Mouse (Mus musculus) liver, embryonic 16.5 days (tissue): ENCODE measurements at regions not wholly inside any gene's neighbourhood (a gene's known extent, or its start where the extent isn't known, plus 50 kb on each side); places are given as distances from the start of the nearest gene placed in this dataset.
A peak's percentile ranks its signal among the peaks of the same experiment; 100 is the strongest.

Source experiments
- ATAC-seq: fragments of 200-750 bp; cut with Nextera tagmentation; 2 replicates; pipeline ENCODE4 v1.8.0; 2017; ENCODE audit warnings: low read depth, mild to moderate bottlenecking, moderate number of reproducible peaks, moderate library complexity
- H3K27ac ChIP-seq: fragments of 300-500 bp; sonication (generic); 2 replicates; pipeline ENCODE4 v1.5.1; 2014; ENCODE audit warnings: mild to moderate bottlenecking, low read length
- H3K27me3 ChIP-seq: fragments of 300-500 bp; sonication (generic); 2 replicates; pipeline ENCODE4 v1.6.1; 2014; ENCODE audit warnings: low read depth, low read length, mixed read lengths; ENCODE audit not compliant: control insufficient read depth, insufficient read depth
- H3K36me3 ChIP-seq: fragments of 300-500 bp; sonication (generic); 2 replicates; pipeline ENCODE4 v1.6.1; 2014; ENCODE audit warnings: mild to moderate bottlenecking; ENCODE audit not compliant: control insufficient read depth, insufficient read depth
- H3K4me1 ChIP-seq: fragments of 300-500 bp; sonication (generic); 2 replicates; pipeline ENCODE4 v1.6.1; 2014; ENCODE audit warnings: low read depth, low read length, mixed read lengths; ENCODE audit not compliant: control insufficient read depth
- H3K4me2 ChIP-seq: fragments of 300-500 bp; sonication (generic); 2 replicates; pipeline ENCODE4 v1.6.1; 2014; ENCODE audit warnings: low read depth, low read length, mixed read lengths
- H3K4me3 ChIP-seq: fragments of 300-500 bp; sonication (generic); 2 replicates; pipeline ENCODE4 v1.5.1; 2014; ENCODE audit warnings: low read depth, mild to moderate bottlenecking, low read length
- H3K9ac ChIP-seq: fragments of 300-500 bp; sonication (generic); 2 replicates; pipeline ENCODE4 v1.6.1; 2014; ENCODE audit warnings: low read depth, low read length
- H3K9me3 ChIP-seq: fragments of 300-500 bp; sonication (generic); replicated peaks from 2 replicates; pipeline ENCODE4 v1.6.1; 2016; ENCODE audit warnings: low read length; ENCODE audit not compliant: control insufficient read depth
- WGBS: fragments of 180-500 bp; shearing (Covaris S2); extraction: QIAGEN DNeasy Blood & Tissue Kit; methylation state at CpG from one replicate; pipeline ENCODE4 v1.1.7; 2014; ENCODE audit not compliant: insufficient replicate concordance; 5-methylcytosine and 5-hydroxymethylcytosine counted together

DNA sequence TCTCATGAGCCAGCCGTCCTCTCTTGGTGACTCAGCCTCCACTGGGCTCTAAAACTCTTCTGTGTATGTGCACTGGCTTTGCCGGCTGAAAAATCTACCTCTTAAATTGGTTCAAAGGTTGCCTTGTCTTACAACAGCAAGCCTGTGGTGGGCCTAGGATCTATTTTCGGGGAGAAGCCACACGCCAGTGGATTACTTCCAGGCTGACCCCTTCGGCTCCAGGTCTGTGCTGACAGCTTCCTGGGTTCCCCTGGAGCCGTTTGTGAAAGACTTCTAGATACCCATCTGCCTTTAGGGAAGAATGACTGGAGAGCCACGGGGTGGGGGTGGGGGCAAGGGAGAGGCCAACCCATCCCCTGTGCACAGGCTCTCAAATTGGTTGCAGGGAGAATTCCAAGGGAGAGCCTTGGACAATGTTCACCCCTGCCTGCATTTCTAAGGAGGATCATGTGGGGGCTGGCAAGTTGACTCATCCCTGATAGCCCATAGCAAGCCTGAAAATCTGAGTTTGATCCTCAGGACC lies 90.3 kb downstream of the Smim20 start:
- no peak overlapping the region for H3K9ac ChIP-seq
- 45% methylated on average over 7 of the region's 7 CpGs for WGBS

DNA sequence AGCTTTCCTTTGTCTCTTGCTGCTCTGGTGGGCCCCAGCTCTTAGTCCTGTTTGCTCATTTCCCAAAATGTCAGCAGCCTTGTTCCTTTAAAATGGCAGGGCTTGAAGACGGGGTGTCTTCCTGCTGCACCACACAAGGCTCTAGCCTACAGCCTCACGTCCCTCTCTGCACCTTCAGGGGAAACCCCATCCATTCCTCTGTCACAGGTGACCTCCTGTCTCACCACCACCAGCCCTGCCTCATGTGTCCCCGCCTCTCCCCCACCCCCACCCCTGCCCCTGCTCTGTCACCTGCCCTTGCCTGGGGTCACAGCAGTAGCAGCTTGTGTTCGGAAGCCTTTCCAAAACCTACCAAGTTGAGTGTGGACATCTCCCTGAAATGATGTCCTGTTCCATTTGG lies 91.3 kb downstream of the Smim20 start:
- no peak overlapping the region for H3K4me2 ChIP-seq
- no peaks in the 10 kb centered on the region for H3K36me3 ChIP-seq
- WGBS, result 42% methylated on average over 4 of the region's 4 CpGs
- no peak overlapping the region for H3K9ac ChIP-seq
- H3K27me3 ChIP-seq, result no peaks in the 10 kb centered on the region
- no peak overlapping the region for H3K4me3 ChIP-seq
- no peak for ATAC-seq
- no peaks in the 10 kb centered on the region for H3K9me3 ChIP-seq
- H3K4me1 ChIP-seq, result no peaks in the 10 kb centered on the region
- no peak overlapping the region for H3K27ac ChIP-seq

More for the DNA sequence above, 90.3 kb downstream of the Smim20 start:
- Histone ChIP-seq H3K4me3 (no peak overlapping the region), H3K9me3 (no peaks in the 10 kb centered on the region), H3K4me2 (no peak overlapping the region), H3K4me1 (no peaks in the 10 kb centered on the region), H3K27ac (no peak overlapping the region), H3K27me3 (no peaks in the 10 kb centered on the region), H3K36me3 (no peaks in the 10 kb centered on the region)
- no peak for ATAC-seq

DNA sequence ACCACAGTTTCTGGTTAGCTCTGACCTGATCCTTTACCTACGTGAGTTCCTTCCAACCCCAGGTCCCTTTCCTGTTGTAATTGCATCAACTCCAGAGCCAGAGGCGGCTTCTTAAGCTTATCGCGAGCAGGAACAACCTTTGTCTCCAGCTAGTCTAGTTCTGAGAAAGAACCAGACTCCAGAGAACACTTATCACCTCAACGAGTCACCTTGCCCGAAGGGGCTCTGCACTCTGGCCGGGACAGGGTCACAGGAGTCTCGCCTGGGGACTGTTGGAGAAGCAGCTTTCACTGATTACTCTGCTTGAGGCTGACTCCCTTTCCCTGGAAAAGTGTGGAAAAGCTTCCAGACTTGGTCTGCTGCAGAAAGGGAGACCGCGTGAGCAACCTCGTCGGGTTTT lies 93.0 kb downstream of the Smim20 start:
- H3K9me3 ChIP-seq, result no peaks in the 10 kb centered on the region
- H3K27me3 ChIP-seq, result no peaks in the 10 kb centered on the region

DNA sequence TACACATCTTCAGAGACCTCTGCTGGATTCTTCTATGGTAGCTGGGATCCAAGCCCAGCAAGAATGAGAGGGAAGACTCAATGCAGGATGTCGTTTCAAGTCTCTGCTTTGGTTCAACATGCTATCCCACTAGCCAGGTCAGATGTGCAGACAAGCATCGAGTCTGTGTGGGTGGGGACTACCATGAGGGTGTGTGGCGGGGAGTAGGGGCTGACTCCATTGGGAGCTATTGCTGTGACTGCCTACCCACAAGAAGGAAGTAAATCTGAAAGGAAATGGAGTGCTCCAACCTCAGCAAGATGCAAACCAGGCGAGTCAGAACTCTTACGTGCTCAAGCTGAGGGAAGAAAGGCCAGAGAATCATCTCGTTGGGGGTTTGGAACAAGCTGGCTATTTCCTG lies 94.4 kb downstream of the Smim20 start:
- Histone ChIP-seq H3K36me3 (no peaks in the 10 kb centered on the region), H3K27me3 (no peaks in the 10 kb centered on the region), H3K9me3 (no peaks in the 10 kb centered on the region), H3K27ac (no peak overlapping the region), H3K4me3 (no peak overlapping the region), H3K9ac (no peak overlapping the region), H3K4me1 (no peaks in the 10 kb centered on the region), H3K4me2 (no peak overlapping the region)
- WGBS, result 21% methylated on average over 6 of the region's 6 CpGs
- no peak for ATAC-seq

More for the DNA sequence above, 93.0 kb downstream of the Smim20 start:
- Histone ChIP-seq H3K36me3 (no peaks in the 10 kb centered on the region), H3K27ac (no peak overlapping the region), H3K4me1 (no peaks in the 10 kb centered on the region), H3K9ac (no peak overlapping the region), H3K4me2 (no peak overlapping the region), H3K4me3 (no peak overlapping the region)
- ATAC-seq, result no peak
- WGBS, result 73% methylated on average over 12 of the region's 12 CpGs

DNA sequence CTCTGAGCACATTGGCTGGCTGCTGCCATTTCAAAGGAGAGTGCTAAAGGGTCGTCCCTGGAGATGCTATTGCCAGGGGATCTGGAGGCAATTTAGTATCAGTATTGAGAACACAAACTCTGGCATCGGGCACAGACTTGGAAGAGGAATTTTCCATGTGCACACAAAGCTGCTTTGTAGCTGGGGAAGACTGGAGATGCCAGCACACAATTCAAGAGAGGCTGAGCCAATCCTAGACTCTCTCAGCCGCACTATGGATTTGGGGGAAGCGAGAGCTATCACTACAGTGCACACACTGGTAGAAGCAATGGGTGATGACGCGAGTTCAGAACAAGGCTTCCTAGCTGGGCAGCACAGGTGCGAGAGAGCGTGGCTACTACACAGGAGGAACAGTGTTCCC lies 97.0 kb downstream of the Smim20 start:
- Histone ChIP-seq H3K27me3 (no peaks in the 10 kb centered on the region), H3K36me3 (no peaks in the 10 kb centered on the region), H3K27ac (no peak overlapping the region), H3K9ac (no peak overlapping the region), H3K9me3 (no peaks in the 10 kb centered on the region), H3K4me1 (no peaks in the 10 kb centered on the region), H3K4me2 (no peak overlapping the region), H3K4me3 (no peak overlapping the region)
- 63% methylated on average over 8 of the region's 8 CpGs for WGBS
- ATAC-seq, result no peak

DNA sequence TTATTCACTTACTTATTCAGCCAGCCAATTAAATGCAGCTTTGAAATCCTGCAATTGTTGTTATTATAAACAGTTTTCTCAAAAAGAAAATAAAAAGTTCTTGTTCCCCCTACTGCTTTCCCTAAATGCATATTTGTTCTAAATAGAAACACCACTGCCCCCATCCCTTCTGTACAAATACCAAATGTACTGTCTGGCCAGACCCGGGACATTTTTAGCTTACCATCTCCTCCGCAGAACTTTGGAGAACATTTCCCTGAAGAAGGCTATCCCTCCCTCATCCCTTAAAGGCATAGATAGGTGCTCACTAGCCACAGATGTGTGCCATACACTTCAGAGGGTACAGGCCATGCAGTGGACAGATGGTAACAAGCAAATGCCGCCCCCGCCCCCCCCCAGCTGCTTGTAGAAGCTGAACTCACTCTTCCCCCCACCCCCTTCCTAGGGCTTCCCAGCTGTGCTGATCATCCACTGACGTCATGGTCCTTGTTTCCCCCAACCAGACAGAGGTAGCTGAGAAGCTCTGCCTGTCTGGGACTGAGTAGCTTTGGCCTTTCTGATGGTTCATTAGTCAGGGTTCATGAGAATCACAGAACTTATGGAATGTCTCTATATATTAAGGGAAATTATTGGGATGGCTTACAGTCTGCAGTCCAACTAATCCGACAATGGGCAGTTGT lies 98.9 kb upstream of the Rbpj start:
- Histone ChIP-seq H3K4me1 (no peaks in the 10 kb centered on the region), H3K27ac (no peak overlapping the region), H3K27me3 (no peaks in the 10 kb centered on the region), H3K9me3 (no peaks in the 10 kb centered on the region), H3K4me3 (no peak overlapping the region), H3K9ac (no peak overlapping the region), H3K36me3 (no peaks in the 10 kb centered on the region), H3K4me2 (no peak overlapping the region)
- ATAC-seq, result no peak
- 63% methylated on average over 6 of the region's 6 CpGs for WGBS

DNA sequence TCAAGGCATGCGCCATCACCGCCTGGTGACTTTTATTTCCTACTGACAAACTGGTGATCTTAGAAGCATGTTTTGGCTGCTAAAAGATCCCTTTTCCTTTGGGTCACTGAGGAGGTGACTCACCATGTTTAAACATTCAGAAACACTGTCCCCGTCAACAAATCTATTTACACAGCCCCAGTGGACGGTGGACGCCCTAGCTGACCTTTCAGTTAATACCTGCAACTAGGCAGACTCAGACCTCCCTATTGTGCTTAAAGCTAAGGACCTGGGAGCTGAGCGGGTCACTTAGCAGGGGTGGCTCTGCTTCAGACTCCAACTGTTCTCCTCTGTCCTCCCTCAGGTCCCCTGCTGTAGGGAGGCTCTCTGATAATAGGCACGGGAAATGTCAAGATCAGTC lies 95.7 kb upstream of the Rbpj start:
- Histone ChIP-seq H3K9me3 (no peaks in the 10 kb centered on the region), H3K27ac (no peak overlapping the region), H3K36me3 (no peaks in the 10 kb centered on the region), H3K4me3 (no peak overlapping the region), H3K9ac (no peak overlapping the region), H3K27me3 (no peaks in the 10 kb centered on the region), H3K4me2 (no peak overlapping the region), H3K4me1 (no peaks in the 10 kb centered on the region)
- WGBS, result 68% methylated on average over 7 of the region's 7 CpGs
- ATAC-seq, result peak; percentile 75

DNA sequence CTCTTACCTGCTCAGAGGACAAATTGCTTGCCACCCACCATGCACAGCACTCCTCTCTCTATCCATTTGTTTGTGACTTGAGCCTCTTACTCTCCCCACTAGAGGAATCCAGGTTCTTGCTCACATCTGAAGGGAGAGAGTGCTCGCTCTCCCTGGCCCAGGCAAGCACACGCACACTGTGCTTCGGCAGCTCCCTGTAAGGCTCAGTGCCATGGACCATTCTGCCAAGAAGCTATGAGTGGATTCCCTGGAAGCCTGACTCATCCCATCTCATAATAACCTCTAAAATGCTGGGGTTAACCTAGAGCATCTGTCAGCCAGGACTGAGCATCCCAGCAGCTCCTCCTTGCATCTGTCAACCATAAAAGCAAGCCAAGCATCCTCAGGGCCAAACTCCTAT lies 94.3 kb upstream of the Rbpj start:
- Histone ChIP-seq H3K9me3 (no peaks in the 10 kb centered on the region), H3K27ac (no peak overlapping the region), H3K4me3 (no peak overlapping the region), H3K36me3 (no peaks in the 10 kb centered on the region), H3K9ac (no peak overlapping the region), H3K27me3 (no peaks in the 10 kb centered on the region), H3K4me1 (no peaks in the 10 kb centered on the region), H3K4me2 (no peak overlapping the region)
- no peak for ATAC-seq
- 71% methylated on average over 3 of the region's 3 CpGs for WGBS

DNA sequence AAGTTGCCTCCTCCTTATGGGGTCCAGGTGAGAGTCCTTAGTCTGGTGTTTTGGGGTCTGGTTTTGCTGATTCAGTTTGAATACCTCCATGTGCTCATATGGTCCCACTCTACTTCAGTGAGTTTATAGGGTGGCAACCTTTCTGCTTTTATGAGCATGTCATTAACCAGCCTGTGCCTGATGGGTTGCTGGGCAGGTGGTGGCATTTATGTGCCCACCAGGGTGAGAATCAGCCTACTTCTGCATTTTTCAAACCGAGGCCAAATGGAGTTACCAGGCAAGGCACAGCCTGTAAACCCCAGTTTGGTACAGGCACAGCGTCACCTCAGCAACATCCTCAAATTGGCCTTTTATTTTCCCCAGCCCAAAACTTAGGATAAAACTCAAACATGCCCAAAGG lies 92.6 kb upstream of the Rbpj start:
- H3K4me3 ChIP-seq, result no peak overlapping the region
- no peak overlapping the region for H3K27ac ChIP-seq
- no peaks in the 10 kb centered on the region for H3K4me1 ChIP-seq
- 44% methylated on average over 2 of the region's 2 CpGs for WGBS
- H3K9me3 ChIP-seq, result no peaks in the 10 kb centered on the region
- H3K27me3 ChIP-seq, result no peaks in the 10 kb centered on the region
- H3K4me2 ChIP-seq, result no peak overlapping the region
- H3K36me3 ChIP-seq, result no peaks in the 10 kb centered on the region
- no peak overlapping the region for H3K9ac ChIP-seq
- ATAC-seq, result no peak
